Mouse (Mus musculus) kidney, adult 2 months (tissue): Measurements from ENCODE around the gene Rnf144b. TPM values are rescaled to one million over a fixed set of nuclear protein-coding genes. Genes with fewer than 3 reads are reported as not detected.

Experiments
- DNase-seq: peaks from one replicate; pipeline ENCODE4 v3.0.0; 2021
- H3K27ac ChIP-seq: fragments of 200-500 bp; 2 replicates; pipeline ENCODE4 v1.5.1; 2012; ENCODE audit warnings: low read depth, low read length, control low read depth, inconsistent platforms; ENCODE audit not compliant: insufficient read depth
- H3K27me3 ChIP-seq: fragments of 200-500 bp; replicated peaks from 2 replicates; pipeline ENCODE4 v1.6.1; 2012; ENCODE audit warnings: mild to moderate bottlenecking, moderate library complexity, low read length, inconsistent platforms; ENCODE audit not compliant: control insufficient read depth, insufficient read depth
- H3K36me3 ChIP-seq: fragments of 200-500 bp; 2 replicates; pipeline ENCODE4 v1.6.1; 2012; ENCODE audit warnings: mild to moderate bottlenecking, moderate library complexity, low read length, inconsistent platforms; ENCODE audit not compliant: control insufficient read depth, insufficient read depth
- H3K4me1 ChIP-seq: fragments of 200-500 bp; 2 replicates; pipeline ENCODE4 v1.6.1; 2011; ENCODE audit warnings: low read length; ENCODE audit not compliant: control insufficient read depth, insufficient read depth
- H3K4me3 ChIP-seq: fragments of 200-500 bp; 2 replicates; pipeline ENCODE4 v1.5.1; 2011; ENCODE audit warnings: mild to moderate bottlenecking, low read depth, low read length, control low read depth; ENCODE audit not compliant: insufficient read depth
- CTCF ChIP-seq: fragments of 200-500 bp; conservative IDR thresholded peaks from 2 replicates; pipeline ENCODE4 v1.5.1; 2011; ENCODE audit warnings: low read depth, mild to moderate bottlenecking, control low read depth, low read length, moderate library complexity, mixed read lengths; ENCODE audit not compliant: insufficient read depth, insufficient read length
- POLR2A ChIP-seq: fragments of 200-500 bp; IDR thresholded peaks from one replicate; pipeline ENCODE4 v1.6.1; 2011; ENCODE audit warnings: low read depth, low read length, control low read depth
- WGBS: fragments of 180-500 bp; shearing (Covaris S2); methylation state at CpG from one replicate; pipeline ENCODE4 v1.1.7; 2018; 5-methylcytosine and 5-hydroxymethylcytosine counted together
- polyA plus RNA-seq: library from polyadenylated mRNA; depleted of rRNA; stranded (reverse); fragments of >200 nt; gene quantifications from 2 replicates; pipeline ENCODE4 v1.2.3, GENCODE M21; 2012

The Rnf144b gene
- polyA plus RNA-seq, 1 experiment: 3.1 TPM

GRCm38 (mm10) chr13:47124986-47125385 lies 2.5 kb downstream of the Rnf144b start:
- Histone ChIP-seq H3K27ac (no peak overlapping the region), H3K27me3 (no peaks in the 10 kb centered on the region), H3K4me3 (no peak overlapping the region), H3K4me1 (no peaks in the 10 kb centered on the region; the same call in 1 of the 2 replicates), H3K36me3 (no peaks in the 10 kb centered on the region)
- WGBS: 63% methylated on average over 6 of the region's 6 CpGs
- DNase-seq: no peak
- TF ChIP-seq POLR2A: no peak
- no peak for TF ChIP-seq CTCF

- Histone ChIP-seq H3K4me3 (no peak overlapping the region), H3K4me1 (no peaks in the 10 kb centered on the region; the same call in 1 of the 2 replicates), H3K27ac (no peak overlapping the region), H3K27me3 (no peaks in the 10 kb centered on the region), H3K36me3 (no peaks in the 10 kb centered on the region)
- 44% methylated on average over 5 of the region's 5 CpGs for WGBS
- no peak for DNase-seq
- TF ChIP-seq CTCF (no peak), POLR2A (no peak)
Measured at GRCm38 (mm10) chr13:47125595-47125994, 3.1 kb downstream of the Rnf144b start.

- H3K4me1 ChIP-seq: no peaks in the 10 kb centered on the region
- no peak for DNase-seq
- TF ChIP-seq CTCF (no peak), POLR2A (no peak)
- H3K27ac ChIP-seq: no peak overlapping the region
- no peak overlapping the region for H3K4me3 ChIP-seq
- WGBS: 69% methylated on average over 4 of the region's 4 CpGs
- H3K36me3 ChIP-seq: no peaks in the 10 kb centered on the region
- H3K27me3 ChIP-seq: no peaks in the 10 kb centered on the region
Measured at GRCm38 (mm10) chr13:47129090-47129489, 6.6 kb downstream of the Rnf144b start.

- no peak for DNase-seq
- TF ChIP-seq CTCF (no peak), POLR2A (no peak)
- no peak overlapping the region for H3K27ac ChIP-seq
- 82% methylated on average over 8 of the region's 8 CpGs for WGBS
- no peaks in the 10 kb centered on the region for H3K27me3 ChIP-seq
- no peaks in the 10 kb centered on the region for H3K4me1 ChIP-seq
- H3K36me3 ChIP-seq: no peaks in the 10 kb centered on the region
- H3K4me3 ChIP-seq: no peak overlapping the region
Measured at GRCm38 (mm10) chr13:47133058-47133457, 10.6 kb downstream of the Rnf144b start.

GRCm38 (mm10) chr13:47134836-47135235 lies 12.4 kb downstream of the Rnf144b start:
- TF ChIP-seq CTCF (no peak), POLR2A (no peak)
- DNase-seq: no peak
- no peaks in the 10 kb centered on the region for H3K36me3 ChIP-seq
- no peaks in the 10 kb centered on the region for H3K4me1 ChIP-seq
- 94% methylated on average over 7 of the region's 7 CpGs for WGBS
- no peak overlapping the region for H3K27ac ChIP-seq
- no peak overlapping the region for H3K4me3 ChIP-seq
- no peaks in the 10 kb centered on the region for H3K27me3 ChIP-seq

GRCm38 (mm10) chr13:47135741-47136140 lies 13.3 kb downstream of the Rnf144b start:
- H3K27me3 ChIP-seq: no peaks in the 10 kb centered on the region
- H3K4me3 ChIP-seq: no peak overlapping the region
- H3K27ac ChIP-seq: no peak overlapping the region
- no peaks in the 10 kb centered on the region for H3K36me3 ChIP-seq
- TF ChIP-seq POLR2A (no peak), CTCF (no peak)
- no peak for DNase-seq
- WGBS: 84% methylated on average over 7 of the region's 7 CpGs
- no peaks in the 10 kb centered on the region for H3K4me1 ChIP-seq

GRCm38 (mm10) chr13:47142764-47143163 lies 20.3 kb downstream of the Rnf144b start:
- H3K27me3 ChIP-seq: no peaks in the 10 kb centered on the region
- 58% methylated on average over 6 of the region's 6 CpGs for WGBS
- no peak for DNase-seq
- H3K36me3 ChIP-seq: no peaks in the 10 kb centered on the region
- no peak overlapping the region for H3K27ac ChIP-seq
- no peak overlapping the region for H3K4me3 ChIP-seq
- TF ChIP-seq POLR2A (no peak), CTCF (no peak)
- no peaks in the 10 kb centered on the region for H3K4me1 ChIP-seq

GRCm38 (mm10) chr13:47145939-47146338 lies 23.5 kb downstream of the Rnf144b start:
- H3K4me3 ChIP-seq: no peak overlapping the region
- H3K27ac ChIP-seq: no peak overlapping the region
- H3K36me3 ChIP-seq: no peaks in the 10 kb centered on the region
- H3K4me1 ChIP-seq: no peaks in the 10 kb centered on the region
- H3K27me3 ChIP-seq: no peaks in the 10 kb centered on the region
- 48% methylated on average over 9 of the region's 9 CpGs for WGBS
- DNase-seq: no peak
- no peak for TF ChIP-seq CTCF
